Mouse (Mus musculus): ENCODE measurements around the gene Ros1. TPM values are rescaled to one million over a fixed set of nuclear protein-coding genes. Genes with fewer than 3 reads are reported as not detected.

The Ros1 gene
- not detected for polyA plus RNA-seq (2017; shearing (Covaris generic))

GRCm38 (mm10) chr10:52194957-52195852 lies at the start of gene Ros1:
Gene Ros1 (minus strand): TSS chr10:52195244.
- ATAC-seq, result no peak

- no peak for ATAC-seq
Observed at GRCm38 (mm10) chr10:52242680-52243323, 47.8 kb upstream of the Ros1 start.

GRCm38 (mm10) chr10:52242015-52242414 lies 47.0 kb upstream of the Ros1 start:
- ATAC-seq, result no peak

- ATAC-seq, result no peak
Observed at GRCm38 (mm10) chr10:52235461-52235860, 40.4 kb upstream of the Ros1 start.

- no peak for ATAC-seq
Observed at GRCm38 (mm10) chr10:52234654-52234981, 39.6 kb upstream of the Ros1 start.

GRCm38 (mm10) chr10:52233969-52234653 lies 39.1 kb upstream of the Ros1 start:
- peak; percentile 26 for ATAC-seq

- ATAC-seq, result peak; percentile 60
Observed at GRCm38 (mm10) chr10:52233301-52233968, 38.4 kb upstream of the Ros1 start, which contains the start of gene Dcbld1. Gene Dcbld1 (plus strand): TSS chr10:52233619.

- ATAC-seq, result no peak
Observed at GRCm38 (mm10) chr10:52232196-52233176, 37.4 kb upstream of the Ros1 start.

- no peak for ATAC-seq
Observed at GRCm38 (mm10) chr10:52219600-52219999, 24.6 kb upstream of the Ros1 start.

- ATAC-seq, result no peak
Observed at GRCm38 (mm10) chr10:52217564-52217934, 22.5 kb upstream of the Ros1 start.

GRCm38 (mm10) chr10:52216797-52217563 lies 21.9 kb upstream of the Ros1 start:
- ATAC-seq, result no peak

- no peak for ATAC-seq
Observed at GRCm38 (mm10) chr10:52215267-52215818, 20.3 kb upstream of the Ros1 start.

GRCm38 (mm10) chr10:52204006-52204405 lies 9.0 kb upstream of the Ros1 start:
- ATAC-seq, result no peak

- no peak for ATAC-seq
Observed at GRCm38 (mm10) chr10:52185900-52186299, 9.1 kb downstream of the Ros1 start.

GRCm38 (mm10) chr10:52182878-52183277 lies 12.2 kb downstream of the Ros1 start:
- ATAC-seq, result no peak

- no peak for ATAC-seq
Observed at GRCm38 (mm10) chr10:52174376-52174775, 20.7 kb downstream of the Ros1 start.

GRCm38 (mm10) chr10:52170489-52170888 lies 24.6 kb downstream of the Ros1 start:
- no peak for ATAC-seq

GRCm38 (mm10) chr10:52169841-52170240 lies 25.2 kb downstream of the Ros1 start:
- ATAC-seq, result no peak

- no peak for ATAC-seq
Observed at GRCm38 (mm10) chr10:52165376-52165775, 29.7 kb downstream of the Ros1 start.

- ATAC-seq, result no peak
Observed at GRCm38 (mm10) chr10:52160604-52161003, 34.4 kb downstream of the Ros1 start.
